Mouse (Mus musculus) gastrocnemius, postnatal 10 days (tissue): ENCODE results near the gene Dgke. TPM values are rescaled to one million over a fixed set of nuclear protein-coding genes. Genes with fewer than 3 reads are reported as not detected.
"Not testable (repeated sequence)": the region's sequence is repeated elsewhere in the genome, so short reads cannot be mapped to it uniquely, and the experiment has no call there.

ENCODE experiments used
- DNase-seq: peaks from one replicate; pipeline ENCODE4 v3.0.0; 2021; ENCODE audit warnings: mixed read lengths
- total RNA-seq, 2 experiments: library from RNA; stranded (reverse); gene quantifications; 2 replicates each; pipeline ENCODE4 v1.2.3; 2021

The Dgke gene
- total RNA-seq, 2 experiments from 2014 or later, result 4.5 to 5.4 TPM

DNA sequence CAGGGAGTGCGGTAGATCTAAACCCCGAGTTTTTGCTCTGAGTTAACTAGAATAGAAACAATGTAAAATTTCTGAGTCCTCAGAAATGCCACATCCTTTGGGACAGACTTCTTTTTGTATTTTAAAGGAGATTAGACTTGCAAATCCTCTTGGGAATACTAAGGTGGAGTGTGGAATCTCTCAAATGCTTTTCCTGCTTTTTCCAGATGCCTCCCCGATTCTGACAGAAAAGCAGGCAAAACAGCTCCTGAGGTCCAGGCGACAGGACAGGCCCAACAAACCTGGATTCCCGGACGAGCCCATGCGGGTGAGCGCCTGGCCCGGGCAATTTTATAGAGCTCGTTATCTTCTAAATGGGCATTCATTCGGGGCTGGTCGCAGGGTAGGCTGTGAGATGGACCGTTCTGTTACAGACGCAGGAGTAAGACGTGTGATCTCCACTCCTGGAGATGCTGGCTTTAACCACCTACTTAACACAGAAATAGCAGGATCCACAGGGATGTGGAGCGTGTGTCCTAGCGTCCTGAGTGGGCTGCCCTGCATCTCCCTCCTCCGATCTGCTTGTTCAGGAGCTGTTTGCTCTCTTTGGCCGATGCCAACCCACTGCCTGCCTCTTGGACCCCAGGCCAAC lies 8.2 kb upstream of the Dgke start:
- no peak for DNase-seq

DNA sequence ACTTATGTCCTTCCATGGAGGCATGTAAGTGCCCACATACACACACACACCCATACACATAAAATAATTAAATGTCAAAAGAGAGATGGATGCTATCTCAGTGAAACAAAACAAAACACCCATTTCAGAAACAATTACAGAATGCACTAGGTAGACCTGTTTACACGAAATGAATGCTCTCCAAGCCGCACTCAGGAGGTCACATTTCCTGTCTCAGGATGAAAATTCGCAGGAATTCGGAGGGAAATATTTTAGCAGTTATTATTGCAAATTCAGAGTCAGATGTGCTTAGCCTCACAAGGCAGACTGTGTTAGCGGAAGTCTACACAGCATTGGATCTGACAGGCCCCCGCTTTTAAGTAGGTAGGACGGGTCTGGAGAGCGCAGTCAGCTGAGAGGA lies 6.9 kb upstream of the Dgke start, which contains the start of gene Gm525:
TSS of gene Gm525 (plus strand) at position 301 of the 400 bp plus-strand sequence.
- no peak for DNase-seq

DNA sequence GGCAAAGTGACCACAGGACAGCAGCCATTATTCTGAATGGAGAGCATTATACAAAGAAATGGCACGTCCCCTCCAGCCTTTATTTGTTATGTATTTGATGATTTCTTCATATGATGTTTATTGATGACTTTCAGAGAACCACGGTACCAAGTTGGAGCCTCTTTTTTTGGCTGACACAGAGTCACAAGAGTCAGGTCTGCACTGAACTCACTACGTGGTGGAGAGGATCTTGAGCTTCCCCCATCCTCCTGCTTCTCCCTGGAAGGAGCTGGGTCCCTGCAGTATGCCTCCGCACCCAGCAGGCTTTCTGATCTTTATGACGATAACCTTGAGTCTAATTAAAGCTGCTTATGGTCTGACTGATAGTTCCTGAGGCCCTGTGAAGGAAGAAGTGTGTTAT lies 4.9 kb upstream of the Dgke start:
- no peak for DNase-seq

DNA sequence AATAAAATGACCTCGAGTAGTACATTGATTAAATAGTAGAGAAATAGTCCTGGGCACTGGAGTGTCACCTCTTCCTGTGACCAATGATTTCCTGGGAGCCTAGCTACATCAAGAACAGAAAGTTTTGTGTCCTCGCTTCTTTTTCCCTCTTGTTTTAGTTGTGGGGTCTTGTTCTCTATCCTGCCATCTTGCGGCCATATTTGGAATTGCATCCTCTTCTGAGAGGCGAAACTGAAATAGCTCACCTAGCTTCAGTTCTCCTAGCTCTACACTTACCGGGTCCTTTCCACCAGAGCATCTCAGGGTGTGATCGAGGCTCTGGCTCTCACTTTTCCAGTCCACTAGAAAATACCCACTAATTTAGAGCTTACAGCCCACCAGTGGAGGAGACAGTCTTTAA lies 2.7 kb upstream of the Dgke start:
- peak; percentile 57 for DNase-seq

DNA sequence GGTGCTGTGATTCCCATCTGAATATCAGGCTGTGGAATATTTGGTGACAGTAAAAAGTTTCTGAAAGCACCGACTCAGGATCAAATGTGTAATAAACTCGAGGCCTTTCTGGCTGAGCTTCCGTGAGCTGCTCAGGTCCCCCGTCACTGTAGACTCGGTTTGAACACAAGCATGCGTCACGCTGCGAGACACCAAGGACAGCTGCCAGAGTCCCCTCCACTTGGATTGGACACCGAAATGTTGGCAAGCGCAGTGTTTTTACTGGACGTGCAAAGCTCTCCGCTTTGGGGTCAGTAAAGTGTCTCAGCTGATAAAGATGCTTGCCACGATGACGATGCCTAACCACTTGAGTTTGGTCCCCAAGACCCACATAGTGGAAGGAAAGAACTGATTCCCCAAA lies 2.0 kb upstream of the Dgke start:
- no peak for DNase-seq

DNA sequence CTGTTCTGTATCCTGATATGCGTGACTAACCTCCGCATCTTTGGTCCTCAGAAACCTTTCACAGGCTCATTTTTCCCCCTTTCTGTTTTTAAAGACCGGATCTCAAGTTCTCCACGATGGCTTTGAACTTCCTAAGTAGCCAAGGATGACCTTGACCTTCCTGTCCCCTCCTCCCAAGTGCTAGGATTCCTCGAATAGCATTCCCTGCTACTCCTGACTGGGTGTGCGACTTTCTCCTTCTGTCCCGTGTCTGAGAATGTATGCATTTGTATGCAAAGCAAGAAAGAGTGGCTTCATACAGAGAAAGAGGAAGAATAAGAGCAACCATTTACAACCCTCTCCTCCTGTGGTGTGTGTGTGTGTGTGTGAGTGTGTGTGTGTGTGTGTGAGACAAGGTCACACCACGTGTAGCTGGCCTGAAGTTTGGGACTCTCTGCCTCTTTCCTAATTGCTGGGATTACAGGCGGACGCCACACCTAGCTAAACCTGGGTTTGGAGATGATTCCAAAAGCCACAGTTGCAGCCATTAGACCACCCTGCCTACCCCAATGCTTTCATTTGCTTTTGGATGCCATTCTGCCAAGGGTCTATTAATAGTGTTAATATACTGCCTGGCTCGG lies 1.3 kb upstream of the Dgke start:
- no peak for DNase-seq

DNA sequence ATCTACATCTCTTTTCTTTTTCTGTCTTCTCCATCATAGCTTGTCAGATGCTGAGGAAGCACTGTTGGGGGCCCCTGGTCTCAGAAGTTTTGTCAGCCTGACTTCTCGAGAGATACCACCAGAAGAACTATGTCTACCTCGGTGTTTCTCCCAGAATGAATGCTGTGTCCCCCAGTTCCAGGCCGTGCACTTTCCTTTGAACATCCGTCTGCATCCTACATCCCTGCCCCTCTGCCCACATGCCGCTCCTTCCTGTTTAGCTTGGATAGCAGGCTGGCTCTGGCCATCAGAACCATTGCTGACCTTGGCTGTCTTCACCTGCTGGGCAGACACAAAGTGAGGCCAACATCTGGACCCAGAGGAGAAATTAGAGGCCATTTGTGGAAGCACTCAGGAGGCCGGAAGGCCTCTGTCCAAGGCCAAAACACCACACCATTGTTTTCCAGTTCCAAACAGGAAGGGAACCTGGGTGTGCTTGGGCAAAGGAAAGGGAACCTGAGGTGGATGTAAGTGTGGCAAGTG lies 712 bp upstream of the Dgke start:
- no peak for DNase-seq

DNA sequence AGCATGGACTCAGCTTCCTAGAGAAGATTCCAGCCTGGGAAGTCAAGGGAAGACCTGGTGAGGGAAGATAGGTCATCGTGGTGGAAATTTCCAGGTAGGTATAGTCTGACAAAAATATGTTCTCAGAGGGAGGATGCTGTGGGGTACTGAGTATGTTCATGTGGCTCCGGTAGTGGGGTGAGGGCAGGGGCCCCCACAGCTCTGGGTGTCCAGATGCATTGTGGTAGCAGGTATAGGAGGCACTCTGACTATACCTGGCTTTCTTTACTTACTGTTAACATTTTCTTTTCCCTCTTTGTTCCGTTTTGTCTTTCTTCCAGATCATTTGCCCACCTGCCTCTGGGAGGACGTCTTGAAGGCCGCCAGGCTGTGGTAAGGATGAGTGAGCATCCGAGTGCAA lies 524 bp downstream of the Dgke start:
- DNase-seq, result no peak

DNA sequence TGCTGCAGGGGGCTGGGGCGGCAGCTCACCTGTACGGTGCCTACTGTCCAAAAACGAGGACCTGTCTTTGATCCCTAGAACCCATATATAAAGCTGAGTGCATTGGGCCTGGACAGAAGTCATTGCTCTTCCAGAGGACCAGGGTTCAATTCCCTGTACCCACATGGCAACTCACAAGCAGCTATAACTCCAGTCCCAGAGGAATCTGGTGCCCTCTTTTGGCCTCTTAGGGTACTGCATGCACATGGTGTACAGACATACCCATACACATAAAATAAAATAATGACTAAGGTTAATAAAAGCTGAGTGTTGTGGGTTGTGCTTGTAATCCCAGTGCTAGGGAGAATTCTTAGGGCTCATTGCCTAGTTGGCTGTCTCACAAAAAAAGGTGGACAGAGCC lies 1.4 kb downstream of the Dgke start:
- DNase-seq, result no peak

DNA sequence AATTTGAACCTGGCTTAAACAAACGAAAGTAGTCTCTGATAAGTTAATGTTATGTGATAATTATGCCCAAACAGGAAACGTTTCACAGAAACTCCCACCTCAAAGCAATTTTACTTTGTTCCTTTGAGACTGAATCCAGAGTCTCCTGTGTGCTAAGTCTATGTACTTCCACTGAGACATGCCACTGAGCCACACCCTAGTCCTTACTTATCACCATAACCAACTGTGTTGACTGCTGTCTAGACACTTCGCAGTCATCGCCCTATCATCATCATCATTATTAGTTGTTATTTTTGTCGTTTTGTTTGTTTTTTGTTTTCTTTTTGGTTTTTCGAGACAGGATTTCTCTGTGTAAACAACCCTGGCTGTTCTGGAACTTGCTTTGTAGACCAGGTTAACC lies 2.3 kb downstream of the Dgke start:
- DNase-seq, result no peak

DNA sequence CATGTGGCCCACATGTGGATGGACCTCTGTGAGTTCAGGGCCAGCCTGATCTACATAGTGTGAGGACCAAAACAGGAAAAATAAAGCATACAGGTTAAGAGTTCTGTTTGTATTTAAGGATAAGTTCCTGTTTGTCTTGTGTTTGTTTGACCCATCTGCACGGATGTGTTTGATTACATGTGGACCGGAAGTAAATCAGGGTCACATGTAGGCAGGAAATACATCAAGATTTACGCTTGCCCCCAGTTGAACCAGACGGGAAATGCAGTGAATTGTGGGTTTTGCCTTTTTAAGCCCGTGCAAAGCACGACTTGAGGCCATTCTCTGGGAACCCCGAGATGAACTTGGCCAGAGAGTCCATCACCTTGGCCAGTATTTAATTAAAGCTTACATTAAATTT lies 5.3 kb downstream of the Dgke start:
- DNase-seq, result no peak

DNA sequence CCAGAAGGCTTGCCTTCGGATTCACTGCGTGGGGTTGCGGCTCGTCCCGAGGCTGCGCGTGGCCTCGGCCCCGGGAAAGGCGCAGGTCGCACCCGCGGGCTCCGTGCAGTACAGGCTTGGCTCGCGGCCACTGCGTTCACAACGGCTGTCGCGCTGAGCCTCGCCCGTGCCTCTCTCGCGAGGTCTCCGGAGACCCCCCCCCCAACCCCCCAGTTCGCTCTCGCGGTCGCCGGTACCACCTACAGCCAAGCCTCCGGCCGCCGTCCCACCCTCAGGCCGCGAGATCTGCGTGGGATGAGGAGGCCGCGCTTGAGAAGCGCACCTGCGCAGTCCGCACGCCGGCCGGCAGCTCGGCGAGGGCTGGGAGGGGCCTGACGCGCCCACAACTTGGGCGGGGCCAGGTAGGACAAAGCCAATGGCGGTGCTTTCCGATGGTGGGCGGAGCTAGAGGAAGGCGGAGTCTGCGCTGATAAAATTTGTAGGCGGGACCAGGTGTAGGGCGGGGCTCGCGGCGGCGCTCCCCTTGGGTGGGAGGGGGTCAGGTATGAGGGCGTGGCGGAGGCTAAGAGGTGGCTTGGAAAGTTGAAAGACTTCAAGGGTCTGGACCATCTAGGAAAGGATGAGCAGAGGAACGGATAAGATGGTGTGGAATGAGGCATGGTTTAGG lies 6.1 kb downstream of the Dgke start:
- peak; percentile 87 for DNase-seq

DNA sequence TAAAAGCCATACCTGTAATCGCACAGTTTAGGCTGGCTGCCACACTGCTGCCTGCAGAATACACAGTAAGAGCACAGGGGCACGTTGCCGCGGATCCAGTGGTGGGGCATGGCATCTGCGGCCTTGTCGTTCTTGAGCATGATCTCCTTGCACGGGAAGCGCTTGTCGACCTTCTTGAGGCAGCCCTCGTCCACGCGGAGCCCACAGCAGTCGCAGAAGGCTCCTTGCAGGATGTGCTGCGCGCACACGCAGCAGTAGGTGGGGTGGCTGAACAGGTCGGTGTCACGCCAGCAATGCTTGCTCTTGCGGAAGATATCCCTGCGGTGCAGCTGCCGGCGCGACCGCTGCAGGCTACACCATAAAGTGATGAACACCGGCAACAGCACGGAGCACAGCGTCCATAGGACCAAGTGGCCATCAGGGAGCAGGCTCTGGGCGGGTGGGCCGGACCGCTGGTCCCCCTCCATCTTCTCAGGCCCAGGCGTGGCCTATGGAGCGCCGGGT lies 6.7 kb downstream of the Dgke start:
- no peak for DNase-seq

DNA sequence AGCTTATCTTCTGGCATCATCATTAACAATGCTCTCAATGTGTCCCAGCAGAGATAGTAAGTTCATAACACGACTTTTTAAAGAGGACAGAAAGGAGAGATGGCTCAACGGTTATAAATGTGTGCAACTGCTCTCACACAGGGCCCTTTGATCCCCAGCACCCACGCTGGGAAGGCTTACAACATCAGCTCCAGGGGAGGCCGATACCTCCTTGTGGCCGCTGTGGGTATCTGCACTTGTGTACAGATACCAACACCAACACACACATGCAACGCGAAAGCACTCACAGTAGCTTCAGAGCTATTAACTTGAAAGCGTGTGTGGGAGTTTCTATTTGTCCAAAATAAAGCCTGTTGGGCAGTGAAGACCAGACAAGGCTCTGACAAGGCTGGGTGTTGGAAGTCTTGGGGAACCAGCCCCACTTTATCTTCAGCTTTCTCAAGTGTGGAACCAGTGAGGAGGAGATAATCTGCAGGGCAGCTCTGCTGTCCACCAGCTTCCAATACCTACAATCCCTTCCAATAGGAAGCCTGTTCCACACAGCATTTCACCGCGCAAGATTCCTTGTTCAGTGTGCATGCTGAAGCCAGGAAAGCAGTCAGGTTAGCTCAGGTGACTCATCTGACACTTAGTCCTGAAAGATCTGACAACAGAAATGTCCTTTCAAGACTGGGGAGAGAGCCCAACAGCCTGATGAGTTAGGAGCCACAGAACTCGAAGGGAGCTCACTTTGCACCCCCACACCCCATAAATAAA lies 8.0 kb downstream of the Dgke start:
- no peak for DNase-seq

DNA sequence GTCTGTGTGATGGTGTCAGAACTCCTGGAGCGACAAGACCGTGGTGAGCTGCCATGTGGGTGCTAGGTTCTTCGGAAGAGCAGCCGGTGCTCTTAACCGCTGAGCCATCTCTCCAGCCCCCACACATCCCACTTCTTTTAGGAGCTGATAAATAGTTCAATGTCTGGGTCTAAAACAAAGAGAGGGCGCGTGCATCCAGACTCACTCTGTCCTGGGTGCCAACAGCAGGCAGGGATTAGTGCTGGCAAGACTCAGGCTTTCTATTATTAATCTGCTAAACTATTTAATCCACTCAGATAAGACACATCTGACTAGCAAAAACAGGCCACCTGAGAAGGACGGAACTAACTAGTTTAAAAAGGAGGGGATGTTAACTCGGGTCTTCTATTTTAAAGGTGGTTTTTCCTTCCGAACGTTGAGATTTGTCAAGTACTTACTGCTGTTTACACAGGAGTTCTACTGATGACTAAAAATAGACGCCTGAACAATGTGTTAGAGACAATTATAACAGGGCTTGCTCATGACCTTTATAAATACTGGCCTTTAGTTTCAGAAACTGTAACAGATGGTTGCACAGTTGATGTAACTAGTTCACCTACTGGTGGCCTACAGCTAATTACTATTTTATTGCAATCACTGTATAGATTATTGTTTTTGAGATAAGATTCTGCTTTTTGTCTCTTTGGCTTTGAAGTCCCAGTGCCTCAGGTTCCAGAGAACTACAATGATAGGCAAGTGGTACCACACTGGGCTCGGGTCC lies 10.5 kb downstream of the Dgke start:
- DNase-seq, result no peak

DNA sequence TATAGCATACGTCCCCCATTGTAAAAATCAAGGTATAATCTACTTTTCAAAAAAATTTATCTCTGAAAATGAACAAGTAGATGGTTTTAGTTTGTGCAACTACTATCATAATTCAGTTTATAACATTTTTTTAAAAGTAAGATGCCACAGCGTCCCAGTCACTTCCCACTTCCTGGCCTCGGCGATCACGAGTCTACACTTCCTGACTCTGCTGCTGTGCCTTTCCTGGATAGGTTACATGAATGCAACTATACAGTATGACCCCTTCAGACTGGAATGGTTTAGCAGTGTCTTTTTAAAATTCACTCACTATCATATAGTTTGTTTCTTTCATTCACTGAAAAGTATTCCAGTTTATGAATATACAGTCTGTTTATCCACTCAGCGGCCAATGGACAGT lies 14.9 kb downstream of the Dgke start:
- no peak for DNase-seq

DNA sequence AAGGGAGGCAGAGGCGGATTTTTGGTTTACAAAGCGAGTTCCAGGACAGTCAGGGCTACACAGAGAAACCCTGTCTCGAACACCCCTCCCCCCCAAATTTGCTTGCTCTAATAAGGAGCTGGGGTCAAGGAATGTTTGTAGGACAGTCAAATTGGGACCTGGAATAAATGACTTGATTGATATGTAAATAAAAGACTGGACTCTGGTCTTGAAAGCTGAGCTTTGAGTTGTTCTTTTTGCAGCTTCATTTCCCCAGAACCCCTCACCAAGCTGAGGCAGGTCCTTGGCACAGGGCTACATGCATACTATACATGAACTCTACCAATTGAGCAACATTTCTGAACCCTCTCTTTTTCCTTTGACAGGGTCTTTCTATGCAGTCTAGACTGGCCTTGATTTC lies 20.6 kb downstream of the Dgke start:
- no peak for DNase-seq

DNA sequence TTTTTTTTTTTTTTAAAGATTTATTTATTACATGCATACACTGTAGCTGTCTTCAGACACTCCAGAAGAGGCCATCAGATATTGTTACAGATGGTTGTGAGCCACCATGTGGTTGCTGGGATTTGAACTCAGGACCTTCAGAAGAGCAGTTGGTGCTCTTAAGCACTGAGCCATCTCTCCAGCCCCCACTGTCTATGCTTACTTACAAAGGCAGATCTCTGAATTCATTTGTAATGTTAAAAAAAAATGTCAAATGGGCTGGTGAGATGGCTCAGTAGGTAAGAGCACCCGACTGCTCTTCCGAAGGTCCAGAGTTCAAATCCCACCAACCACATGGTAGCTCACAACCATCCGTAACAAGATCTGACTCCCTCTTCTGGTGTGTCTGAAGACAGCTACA lies 21.1 kb downstream of the Dgke start:
- not testable (repeated sequence) for DNase-seq

DNA sequence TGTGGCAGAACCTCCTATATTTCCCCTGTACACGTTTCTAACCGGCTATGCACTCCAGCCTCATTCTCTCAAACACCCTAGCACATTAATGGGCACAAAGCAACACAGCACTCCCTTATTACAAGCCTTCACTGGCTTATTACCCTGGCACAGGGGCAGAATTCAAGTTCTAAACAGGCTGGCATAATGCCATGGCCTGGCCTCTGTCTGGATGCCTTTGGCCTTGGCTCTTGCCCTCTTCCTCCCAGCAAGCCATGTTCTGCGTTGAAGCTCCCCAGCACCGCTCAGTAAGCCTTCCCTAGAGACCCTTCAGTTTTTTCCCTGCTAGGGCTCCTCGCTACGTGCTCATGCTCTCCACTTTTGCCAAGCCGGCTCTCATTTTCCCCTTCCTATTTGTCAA lies 23.6 kb downstream of the Dgke start:
- DNase-seq, result no peak

DNA sequence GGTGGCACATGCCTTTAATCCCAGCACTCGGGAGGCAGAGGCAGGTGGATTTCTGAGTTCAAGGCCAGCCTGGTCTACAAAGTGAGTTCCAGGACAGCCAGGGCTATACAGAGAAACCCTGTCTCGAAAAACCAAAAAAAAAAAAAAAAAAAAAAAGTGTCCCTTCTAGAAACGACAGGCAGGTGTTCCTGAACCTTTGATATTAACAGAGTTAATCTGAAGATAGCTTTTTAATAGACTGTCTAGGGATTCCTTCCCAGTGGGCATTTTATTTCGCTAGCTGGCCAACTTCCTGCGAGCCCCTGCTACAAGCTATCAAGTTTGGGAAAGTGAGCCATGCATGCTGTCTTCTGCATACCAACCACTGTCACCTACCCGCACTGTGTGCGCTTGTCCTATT lies 25.6 kb downstream of the Dgke start:
- not testable (repeated sequence) for DNase-seq

DNA sequence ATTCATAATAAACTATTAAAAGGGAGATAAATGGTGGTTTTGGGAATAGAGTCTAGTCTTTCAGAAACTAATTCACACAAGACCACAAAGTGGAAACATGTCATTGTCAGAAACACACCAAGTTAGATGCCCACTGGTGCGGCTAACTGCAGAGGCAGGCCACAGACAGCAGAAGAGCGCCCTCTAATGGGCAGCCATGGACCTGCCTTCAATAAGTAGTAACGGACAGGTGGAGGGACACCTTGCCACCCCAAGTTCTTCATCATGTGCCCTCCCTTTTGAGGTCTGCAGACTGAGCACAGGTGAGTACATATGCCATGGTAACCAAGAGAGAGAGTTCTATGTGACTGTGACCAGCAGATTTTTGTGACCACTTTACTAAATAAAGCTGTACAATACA lies 27.3 kb downstream of the Dgke start:
- peak; percentile 54 for DNase-seq

DNA sequence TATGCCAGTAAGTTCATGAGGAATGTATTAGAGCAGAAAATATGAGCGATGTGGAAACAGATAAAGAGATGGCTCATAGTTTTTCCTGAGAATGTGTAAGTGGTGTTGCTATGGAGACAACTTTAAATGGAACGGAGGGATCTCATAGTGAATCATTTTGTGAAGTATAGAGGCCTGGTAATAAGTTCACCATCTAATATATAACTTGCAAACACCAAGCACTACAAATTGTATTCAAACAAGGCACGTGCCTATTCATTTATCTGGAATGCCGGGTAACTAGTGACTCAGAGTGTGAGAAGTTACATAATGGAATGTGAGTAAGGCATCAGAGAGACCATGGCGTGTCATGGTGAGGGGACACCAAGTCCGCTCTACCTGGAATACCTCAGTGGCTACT lies 28.2 kb downstream of the Dgke start:
- DNase-seq, result no peak
